Mouse (Mus musculus): ENCODE results near the gene Heg1. TPM values are rescaled to one million over a fixed set of nuclear protein-coding genes. Genes with fewer than 3 reads are reported as not detected.

The Heg1 gene
- polyA plus RNA-seq, 1 experiment from 2014 or later = 8.5 TPM

- H3K36me3 ChIP-seq = 0 out of 2 replicates have a peak, but pooled peaks cover 3% of the 10 kb centered on the region
- no peak for ATAC-seq
- WGBS (ENCODE audit: insufficient replicate concordance) = 63% methylated on average over 13 of the region's 13 CpGs
- no peak overlapping the region for H3K27ac ChIP-seq
- no peak overlapping the region for H3K4me3 ChIP-seq
- no peaks in the 10 kb centered on the region for H3K9me3 ChIP-seq (replicated peaks)
- H3K9ac ChIP-seq = no peak overlapping the region
- H3K4me2 ChIP-seq = no peak overlapping the region
- H3K4me1 ChIP-seq = peaks cover 37% of the 10 kb centered on the region
- H3K27me3 ChIP-seq (replicated peaks) = no peaks in the 10 kb centered on the region
Measured at GRCm38 (mm10) chr16:33696811-33697575, 12.8 kb downstream of the Heg1 start.

- no peak for ATAC-seq
- H3K4me2 ChIP-seq = no peak overlapping the region
- 64% methylated on average over 9 of the region's 9 CpGs for WGBS (ENCODE audit: insufficient replicate concordance)
- H3K4me1 ChIP-seq = peaks cover 35% of the 10 kb centered on the region
- no peak overlapping the region for H3K9ac ChIP-seq
- no peak overlapping the region for H3K27ac ChIP-seq
- no peaks in the 10 kb centered on the region for H3K9me3 ChIP-seq (replicated peaks)
- 0 out of 2 replicates have a peak, but pooled peaks cover 3% of the 10 kb centered on the region for H3K36me3 ChIP-seq
- no peak overlapping the region for H3K4me3 ChIP-seq
- no peaks in the 10 kb centered on the region for H3K27me3 ChIP-seq (replicated peaks)
Measured at GRCm38 (mm10) chr16:33697576-33698276, 13.6 kb downstream of the Heg1 start.

GRCm38 (mm10) chr16:33698277-33698790 is 14.2 kb downstream of the Heg1 start:
- Histone ChIP-seq H3K9ac (no peak overlapping the region), H3K4me2 (no peak overlapping the region), H3K36me3 (no peaks in the 10 kb centered on the region), H3K4me1 (peaks cover 38% of the 10 kb centered on the region), H3K9me3 (replicated peaks) (no peaks in the 10 kb centered on the region), H3K27me3 (replicated peaks) (no peaks in the 10 kb centered on the region), H3K4me3 (no peak overlapping the region), H3K27ac (no peak overlapping the region)
- WGBS (ENCODE audit: insufficient replicate concordance) = 60% methylated on average over 12 of the region's 12 CpGs
- no peak for ATAC-seq

GRCm38 (mm10) chr16:33700584-33700983 is 16.4 kb downstream of the Heg1 start:
- Histone ChIP-seq H3K4me2 (no peak overlapping the region), H3K9me3 (replicated peaks) (no peaks in the 10 kb centered on the region)
- 69% methylated on average over 5 of the region's 5 CpGs for WGBS (ENCODE audit: insufficient replicate concordance)

GRCm38 (mm10) chr16:33701872-33702271 is 17.7 kb downstream of the Heg1 start:
- peaks cover 41% of the 10 kb centered on the region for H3K4me1 ChIP-seq
- H3K36me3 ChIP-seq = 0 out of 2 replicates have a peak, but pooled peaks cover 2% of the 10 kb centered on the region
- no peaks in the 10 kb centered on the region for H3K27me3 ChIP-seq (replicated peaks)
- no peak overlapping the region for H3K4me2 ChIP-seq
- no peaks in the 10 kb centered on the region for H3K9me3 ChIP-seq (replicated peaks)
- no peak overlapping the region for H3K9ac ChIP-seq
- no peak for ATAC-seq
- no peak overlapping the region for H3K4me3 ChIP-seq
- no peak overlapping the region for H3K27ac ChIP-seq
- WGBS (ENCODE audit: insufficient replicate concordance) = 71% methylated on average over 4 of the region's 4 CpGs

More at GRCm38 (mm10) chr16:33700584-33700983, 16.4 kb downstream of the Heg1 start:
- no peak for ATAC-seq
- Histone ChIP-seq H3K27me3 (replicated peaks) (no peaks in the 10 kb centered on the region), H3K4me3 (no peak overlapping the region), H3K27ac (no peak overlapping the region), H3K9ac (no peak overlapping the region), H3K4me1 (peaks cover 50% of the 10 kb centered on the region), H3K36me3 (no peaks in the 10 kb centered on the region)

GRCm38 (mm10) chr16:33704289-33704688 is 20.1 kb downstream of the Heg1 start:
- ATAC-seq = no peak
- no peaks in the 10 kb centered on the region for H3K9me3 ChIP-seq (replicated peaks)
- 0 out of 2 replicates have a peak, but pooled peaks cover 3% of the 10 kb centered on the region for H3K36me3 ChIP-seq
- no peak overlapping the region for H3K27ac ChIP-seq
- no peak overlapping the region for H3K9ac ChIP-seq
- H3K4me2 ChIP-seq = no peak overlapping the region
- WGBS (ENCODE audit: insufficient replicate concordance) = 72% methylated on average over 9 of the region's 9 CpGs
- H3K27me3 ChIP-seq (replicated peaks) = no peaks in the 10 kb centered on the region
- H3K4me1 ChIP-seq = peaks cover 35% of the 10 kb centered on the region
- H3K4me3 ChIP-seq = no peak overlapping the region

GRCm38 (mm10) chr16:33705258-33705657 is 21.1 kb downstream of the Heg1 start:
- Histone ChIP-seq H3K9ac (no peak overlapping the region), H3K9me3 (replicated peaks) (no peaks in the 10 kb centered on the region), H3K27me3 (replicated peaks) (no peaks in the 10 kb centered on the region), H3K27ac (no peak overlapping the region), H3K4me2 (peak overlapping the region; percentile 30), H3K4me1 (peaks cover 35% of the 10 kb centered on the region), H3K36me3 (peaks cover 4% of the 10 kb centered on the region), H3K4me3 (no peak overlapping the region)
- no peak for ATAC-seq
- 16% methylated on average over 6 of the region's 6 CpGs for WGBS (ENCODE audit: insufficient replicate concordance)

GRCm38 (mm10) chr16:33706111-33706890 is 22.1 kb downstream of the Heg1 start:
- H3K9me3 ChIP-seq (replicated peaks) = no peaks in the 10 kb centered on the region
- ATAC-seq = no peak
- H3K36me3 ChIP-seq = peaks cover 15% of the 10 kb centered on the region
- no peak overlapping the region for H3K27ac ChIP-seq
- H3K4me1 ChIP-seq = peaks cover 35% of the 10 kb centered on the region
- no peaks in the 10 kb centered on the region for H3K27me3 ChIP-seq (replicated peaks)
- 81% methylated on average over 14 of the region's 14 CpGs for WGBS (ENCODE audit: insufficient replicate concordance)
- H3K4me3 ChIP-seq = no peak overlapping the region
- H3K9ac ChIP-seq = no peak overlapping the region
- no peak overlapping the region for H3K4me2 ChIP-seq

GRCm38 (mm10) chr16:33708031-33708430 is 23.9 kb downstream of the Heg1 start:
- Histone ChIP-seq H3K27me3 (replicated peaks) (no peaks in the 10 kb centered on the region), H3K9ac (no peak overlapping the region), H3K4me3 (no peak overlapping the region), H3K4me1 (peaks cover 35% of the 10 kb centered on the region), H3K36me3 (peaks cover 16% of the 10 kb centered on the region), H3K9me3 (replicated peaks) (no peaks in the 10 kb centered on the region), H3K27ac (no peak overlapping the region), H3K4me2 (no peak overlapping the region)
- ATAC-seq = no peak
- 76% methylated on average over 10 of the region's 10 CpGs for WGBS (ENCODE audit: insufficient replicate concordance)

GRCm38 (mm10) chr16:33708585-33709397 is 24.6 kb downstream of the Heg1 start:
- Histone ChIP-seq H3K27me3 (replicated peaks) (no peaks in the 10 kb centered on the region), H3K4me1 (peaks cover 36% of the 10 kb centered on the region), H3K36me3 (peaks cover 16% of the 10 kb centered on the region), H3K4me3 (no peak overlapping the region), H3K4me2 (no peak overlapping the region), H3K9ac (no peak overlapping the region), H3K27ac (no peak overlapping the region), H3K9me3 (replicated peaks) (no peaks in the 10 kb centered on the region)
- 83% methylated on average over 12 of the region's 12 CpGs for WGBS (ENCODE audit: insufficient replicate concordance)
- ATAC-seq = no peak

GRCm38 (mm10) chr16:33714271-33714670 is 30.1 kb downstream of the Heg1 start:
- H3K36me3 ChIP-seq = peaks cover 22% of the 10 kb centered on the region
- WGBS (ENCODE audit: insufficient replicate concordance) = 4% methylated on average over 13 of the region's 13 CpGs
- H3K27me3 ChIP-seq (replicated peaks) = no peaks in the 10 kb centered on the region
- H3K4me2 ChIP-seq = peak overlapping the region; percentile 60
- no peak overlapping the region for H3K9ac ChIP-seq
- H3K4me1 ChIP-seq = peaks cover 27% of the 10 kb centered on the region
- peak; percentile 86 for ATAC-seq
- no peaks in the 10 kb centered on the region for H3K9me3 ChIP-seq (replicated peaks)
- peak overlapping the region; percentile 24 for H3K4me3 ChIP-seq
- H3K27ac ChIP-seq = peak overlapping the region; percentile 3; the same call in 1 of the 2 replicates
